ENCODE assay signal across 10 mouse cellular contexts in the genomic region with DNA sequence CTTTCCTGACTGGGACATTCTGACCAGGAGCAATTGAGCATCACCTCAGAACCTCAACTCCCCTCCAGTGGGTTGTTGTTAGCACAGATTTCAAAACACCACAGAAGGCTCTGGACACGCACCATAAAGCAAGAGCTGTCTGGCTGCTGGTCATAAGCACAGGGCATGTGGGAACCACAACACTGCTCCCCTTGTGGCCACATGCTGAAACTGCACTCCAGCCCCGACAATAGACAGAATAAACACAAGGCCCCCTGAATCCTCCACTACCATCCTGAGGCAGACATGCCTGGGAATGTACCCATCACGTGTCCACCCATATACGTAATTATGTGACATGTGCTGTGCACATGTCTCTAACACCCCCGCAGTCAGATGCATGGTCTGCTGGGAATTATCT. TPM values are rescaled to one million over a fixed set of nuclear protein-coding genes. Genes with fewer than 3 reads are reported as not detected.
DNase-seq lines count a peak whose midpoint lies in the region; ATAC-seq and TF ChIP-seq lines count a peak whose summit lies in the region.
"Had no signal": no experiment of that assay in that cellular context is flagged by ENCODE, and none has a peak within 500 bp of the region (broad histone marks: within the 10 kb centered on the region; RNA-seq: fewer than 3 reads in every experiment).

No protein-coding gene starts in this region.

- no peaks in the 10 kb centered on the region for H3K9me3 ChIP-seq in hindbrain, embryonic 16.5 days (ENCODE audit: control insufficient read depth, low read length)
- H3K9me3 ChIP-seq: stomach, embryonic 15.5 days had no signal

- TF ChIP-seq CTCF in layer of hippocampus, adult 2 months (conservative IDR thresholded peaks at IDR 0.05) = peak; percentile 88

- ATAC-seq in common myeloid progenitor, adult 5-6 weeks (replicated peaks; ENCODE audit: low read depth, poor library complexity, severe bottlenecking) = peak; percentile 74; the same call in 1 of the 2 replicates
- ATAC-seq in hindbrain, embryonic 16.5 days = peak; percentile 52; the same call in 1 of the 2 replicates

- H3K4me1 ChIP-seq in hindbrain, embryonic 16.5 days (ENCODE audit: control insufficient read depth, insufficient read depth, low read depth, low read length) = peaks cover 4% of the 10 kb centered on the region
- H3K4me1 ChIP-seq: stomach, embryonic 15.5 days had no signal

- no peak overlapping the region for H3K4me3 ChIP-seq in layer of hippocampus, adult 2 months
- no peak overlapping the region for H3K4me3 ChIP-seq in hindbrain, embryonic 16.5 days (ENCODE audit: low read length)
- H3K4me3 ChIP-seq: stomach, embryonic 15.5 days had no signal

- H3K36me3 ChIP-seq in hindbrain, embryonic 16.5 days (ENCODE audit: control insufficient read depth, insufficient read depth, low read length) = no peaks in the 10 kb centered on the region

- H3K9ac ChIP-seq in hindbrain, embryonic 16.5 days (ENCODE audit: low read depth, low read length) = no peak overlapping the region
- H3K9ac ChIP-seq: stomach, embryonic 15.5 days had no signal

- H3K4me2 ChIP-seq in hindbrain, embryonic 16.5 days (ENCODE audit: low read length) = no peak overlapping the region
- H3K4me2 ChIP-seq: stomach, embryonic 15.5 days had no signal

- DNase-seq in layer of hippocampus, adult 2 months (ENCODE audit: low spot score in 2 of 2) = peak; percentile 52 to 60
- DNase-seq in layer of hippocampus, adult 8-10 months (ENCODE audit: low spot score in 2 of 2) = no peak
- peak; percentile 54 for DNase-seq in MN1 (ENCODE audit: low spot score)
- DNase-seq in lung, postnatal 4 days = peak; percentile 57 to 67
- peak; percentile 75 for DNase-seq in testis, postnatal 10 days (ENCODE audit: low spot score)
- DNase-seq in urinary bladder, adult 2 months (ENCODE audit: low spot score) = no peak

- 55% methylated on average over 5 of the region's 5 CpGs for WGBS in hindbrain, embryonic 16.5 days

- no peaks in the 10 kb centered on the region for H3K27me3 ChIP-seq in hindbrain, embryonic 16.5 days (replicated peaks; ENCODE audit: control insufficient read depth, insufficient read depth, low read length)
- H3K27me3 ChIP-seq: stomach, embryonic 15.5 days had no signal

- H3K27ac ChIP-seq in layer of hippocampus, adult 2 months = no peak overlapping the region
- no peak overlapping the region for H3K27ac ChIP-seq in hindbrain, embryonic 16.5 days (ENCODE audit: low read depth, low read length)
- H3K27ac ChIP-seq: stomach, embryonic 15.5 days had no signal

RNA-seq across cellular contexts. Expression of a gene that starts 9.8 kb away (rescaled TPM):
- 1 to 10 TPM; 3.8 to 4.2 TPM for total RNA-seq in layer of hippocampus, adult 2 months (2021)
- total RNA-seq in layer of hippocampus, adult 8-10 months (2022) = 1 to 10 TPM; 1.7 to 3.1 (median 2.0) TPM
- not detected in 2 replicates for total RNA-seq in common myeloid progenitor, adult 5-6 weeks (2017)
- 0.86 and 1.8 TPM in 2 replicates for polyA plus RNA-seq in hindbrain, embryonic 16.5 days (2015; fragmentation: Nextera tagmentation; extraction: Ambion mirVana)
- polyA plus RNA-seq in urinary bladder, adult 2 months (2012; rRNA removed) = 5.4 and 6.1 TPM in 2 replicates

RNA-seq across cellular contexts. Expression of a gene that starts 21.2 kb away (rescaled TPM):
- total RNA-seq in layer of hippocampus, adult 2 months (2021) = not detected
- not detected for total RNA-seq in layer of hippocampus, adult 8-10 months (2022)
- total RNA-seq in common myeloid progenitor, adult 5-6 weeks (2017) = not detected in 2 replicates
- not detected in 2 replicates for polyA plus RNA-seq in hindbrain, embryonic 16.5 days (2015; fragmentation: Nextera tagmentation; extraction: Ambion mirVana)
- polyA plus RNA-seq in urinary bladder, adult 2 months (2012; rRNA removed) = not detected in 2 replicates
- polyA plus RNA-seq: limb, embryonic 14.5 days; stomach, embryonic 15.5 days had no signal

Comparison
In these comparisons a context has a peak if more than half of its experiments do, and no peak if none do; other contexts are left out.
1. DNase-seq: peak in layer of hippocampus, adult 2 months (2 of 2), MN1 (single experiment), lung, postnatal 4 days (2 of 2) and testis, postnatal 10 days (single experiment); none in layer of hippocampus, adult 8-10 months (0 of 2) and urinary bladder, adult 2 months (single experiment).